Mouse (Mus musculus): ENCODE results near the gene Gm21440. TPM values are rescaled to one million over a fixed set of nuclear protein-coding genes. Genes with fewer than 3 reads are reported as not detected.
"Not testable (repeated sequence)": the region's sequence is repeated elsewhere in the genome, so short reads cannot be mapped to it uniquely, and the experiment has no call there.

The Gm21440 gene
- not detected for total RNA-seq (2021)
- long read RNA-seq, experiment 1, result 0 reads
- long read RNA-seq, experiment 2, result 0 reads

DNA sequence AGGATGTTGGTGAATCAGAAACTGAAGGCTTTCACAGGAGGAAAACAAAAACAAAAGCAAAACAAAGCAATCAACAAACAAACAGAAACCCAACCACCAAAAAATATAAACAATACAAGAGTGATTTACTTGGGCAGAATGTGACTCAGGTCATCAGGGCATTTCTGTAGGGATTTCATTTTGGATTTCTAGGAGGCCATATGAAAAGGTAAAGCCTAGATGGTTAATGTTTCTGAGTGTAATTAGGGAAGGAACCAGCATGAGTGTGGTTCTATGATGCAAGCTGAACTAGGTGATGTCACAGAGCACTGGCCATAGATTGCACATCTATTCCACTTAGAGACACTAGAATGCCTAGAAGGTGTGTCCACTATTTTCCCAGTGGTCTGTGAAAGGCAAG, at the start of gene Gm21440, which contains the start of gene Gm21454:
Gm21440 (plus strand) TSS at position 301 of the 400 bp plus-strand sequence.
Gm21454 (plus strand) TSS at position 352 of the 400 bp plus-strand sequence.
- DNase-seq; intact Hi-C loops (cut with DNase I): not testable (repeated sequence)

DNA sequence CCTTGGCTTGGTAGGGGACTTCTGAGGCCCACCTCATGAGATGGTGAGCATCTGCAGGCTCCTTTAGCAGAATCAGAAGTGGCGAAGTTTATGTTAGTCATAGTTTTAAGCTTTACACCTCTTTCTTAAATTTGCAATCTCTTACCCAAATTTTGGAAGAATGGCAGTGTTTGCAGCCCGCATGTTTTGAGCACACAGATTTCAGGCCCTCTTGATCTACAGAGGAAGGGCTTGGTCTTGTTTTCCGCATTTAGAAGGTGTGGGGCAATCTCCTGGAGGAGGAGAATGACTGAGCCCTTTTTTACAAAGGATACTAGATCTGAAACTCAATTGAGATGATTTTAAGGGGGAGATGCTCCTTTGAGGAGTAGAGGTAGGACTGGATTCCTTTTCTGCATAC, 28.4 kb upstream of the Gm21440 start, which contains the start of gene Gm21828:
Gm21828 (minus strand) TSS at position 101 of the 400 bp plus-strand sequence.
- intact Hi-C loops (cut with DNase I); DNase-seq: not testable (repeated sequence)

Other genes starting within 250 kb of the Gm21440 start
- gene Gm20807, start 209.5 kb upstream of the Gm21440 start, total RNA-seq (2021), result not detected
- gene Gm21891, start 118.9 kb upstream of the Gm21440 start, total RNA-seq (2021), result not detected
- not detected for gene Gm21425, start 90.4 kb upstream of the Gm21440 start, total RNA-seq (2021)
- gene Gm21828, start 28.5 kb upstream of the Gm21440 start, total RNA-seq (2021), result not detected
- gene Gm21454, start 51 bp downstream of the Gm21440 start, total RNA-seq (2021), result not detected
- not detected for gene Gm21725, start 96.7 kb downstream of the Gm21440 start, total RNA-seq (2021)
- not detected for gene Gm21866, start 213.2 kb downstream of the Gm21440 start, total RNA-seq (2021)
- not detected for gene Gm20773, start 241.6 kb downstream of the Gm21440 start, total RNA-seq (2021)